Mouse (Mus musculus): ENCODE measurements at regions not wholly inside any gene's neighbourhood (a gene's known extent, or its start where the extent isn't known, plus 50 kb on each side); places are given as distances from the start of the nearest gene placed in this dataset.
A peak's percentile ranks its signal among the peaks of the same experiment; 100 is the strongest.

GRCm38 (mm10) chr3:128723100-128723499 is 476.6 kb upstream of the Pitx2 start:
- DNase-seq (ENCODE audit: low spot score) = no peak

GRCm38 (mm10) chr3:128720276-128720675 is 479.4 kb upstream of the Pitx2 start:
- DNase-seq (ENCODE audit: low spot score) = peak; percentile 76

- peak; percentile 27 for DNase-seq (ENCODE audit: low spot score)
These were observed 480.5 kb upstream of the Pitx2 start for GRCm38 (mm10) chr3:128719226-128719625.

GRCm38 (mm10) chr3:128707270-128707669 is 492.4 kb upstream of the Pitx2 start:
- DNase-seq (ENCODE audit: low spot score) = no peak

- no peak for DNase-seq (ENCODE audit: low spot score)
These were observed 531.1 kb upstream of the Pitx2 start for GRCm38 (mm10) chr3:128668468-128669127.

- no peak for DNase-seq (ENCODE audit: low spot score)
These were observed 534.5 kb upstream of the Pitx2 start for GRCm38 (mm10) chr3:128665184-128665583.

GRCm38 (mm10) chr3:128636960-128637755 is 562.5 kb upstream of the Pitx2 start:
- DNase-seq (ENCODE audit: low spot score) = no peak

GRCm38 (mm10) chr3:128627696-128628095 is 572.0 kb upstream of the Pitx2 start:
- no peak for DNase-seq (ENCODE audit: low spot score)

GRCm38 (mm10) chr3:128616675-128617074 is 583.0 kb upstream of the Pitx2 start:
- no peak for DNase-seq (ENCODE audit: low spot score)

GRCm38 (mm10) chr3:128613657-128614056 is 586.0 kb upstream of the Pitx2 start:
- no peak for DNase-seq (ENCODE audit: low spot score)

GRCm38 (mm10) chr3:128610731-128611130 is 588.9 kb upstream of the Pitx2 start:
- DNase-seq (ENCODE audit: low spot score) = no peak

- DNase-seq (ENCODE audit: low spot score) = no peak
These were observed 591.0 kb upstream of the Pitx2 start for GRCm38 (mm10) chr3:128608694-128609093.

- DNase-seq (ENCODE audit: low spot score) = no peak
These were observed 624.1 kb upstream of the Pitx2 start for GRCm38 (mm10) chr3:128575339-128576129.

GRCm38 (mm10) chr3:128570551-128570950 is 629.1 kb upstream of the Pitx2 start:
- no peak for DNase-seq (ENCODE audit: low spot score)

- no peak for DNase-seq (ENCODE audit: low spot score)
These were observed 634.3 kb upstream of the Pitx2 start for GRCm38 (mm10) chr3:128565386-128565785.

GRCm38 (mm10) chr3:128546416-128547327 is 650.5 kb upstream of the Fam241a start:
- no peak for DNase-seq (ENCODE audit: low spot score)

GRCm38 (mm10) chr3:128525427-128525826 is 629.3 kb upstream of the Fam241a start:
- DNase-seq (ENCODE audit: low spot score) = no peak

- no peak for DNase-seq (ENCODE audit: low spot score)
These were observed 624.6 kb upstream of the Fam241a start for GRCm38 (mm10) chr3:128520671-128521103.

GRCm38 (mm10) chr3:128519913-128520316 is 623.8 kb upstream of the Fam241a start:
- no peak for DNase-seq (ENCODE audit: low spot score)

GRCm38 (mm10) chr3:128518806-128519205 is 622.7 kb upstream of the Fam241a start:
- DNase-seq (ENCODE audit: low spot score) = no peak

GRCm38 (mm10) chr3:128471111-128471510 is 575.0 kb upstream of the Fam241a start:
- DNase-seq (ENCODE audit: low spot score) = peak; percentile 52
